Mouse (Mus musculus) adrenal gland (tissue): ENCODE measurements around the gene Plcb2.

Experiments
- intact Hi-C: fragments of 180-260 bp; cut with DNase I; formaldehyde crosslinking; loops from one replicate; pipeline ENCODE4 v1.15.1; 2025

The Plcb2 gene

GRCm38 (mm10) chr2:118723693-118724486 is 4.3 kb downstream of the Plcb2 start:
- intact Hi-C loops = loop anchor here (10.0 kb wide), 1 partner anchor 239 kb away; no protein-coding TSS in a partner anchor

- intact Hi-C loops = no loop called here
Observed at GRCm38 (mm10) chr2:118716677-118717076, 11.6 kb downstream of the Plcb2 start.

- intact Hi-C loops = no loop called here
Observed at GRCm38 (mm10) chr2:118714230-118714629, 14.0 kb downstream of the Plcb2 start.

GRCm38 (mm10) chr2:118713631-118714030 is 14.6 kb downstream of the Plcb2 start:
- intact Hi-C loops = no loop called here

- intact Hi-C loops = no loop called here
Observed at GRCm38 (mm10) chr2:118711038-118711494, 17.2 kb downstream of the Plcb2 start.

GRCm38 (mm10) chr2:118709655-118710221 is 18.5 kb downstream of the Plcb2 start:
- intact Hi-C loops = no loop called here

- intact Hi-C loops = no loop called here
Observed at GRCm38 (mm10) chr2:118708472-118708871, 19.8 kb downstream of the Plcb2 start.

GRCm38 (mm10) chr2:118706436-118706835 is 21.8 kb downstream of the Plcb2 start:
- intact Hi-C loops = no loop called here

- intact Hi-C loops = no loop called here
Observed at GRCm38 (mm10) chr2:118703913-118704730, 24.1 kb downstream of the Plcb2 start, which contains the start of gene Ankrd63. TSS of gene Ankrd63 (minus strand) at chr2:118703963.

- intact Hi-C loops = no loop called here
Observed at GRCm38 (mm10) chr2:118702883-118703761, 25.1 kb downstream of the Plcb2 start.

GRCm38 (mm10) chr2:118701971-118702882 is 26.0 kb downstream of the Plcb2 start:
- intact Hi-C loops = no loop called here

- intact Hi-C loops = no loop called here
Observed at GRCm38 (mm10) chr2:118701161-118701560, 27.1 kb downstream of the Plcb2 start.

- intact Hi-C loops = loop anchor here (1.0 kb wide), 1 partner anchor 30 kb away; no protein-coding TSS in a partner anchor
Observed at GRCm38 (mm10) chr2:118700179-118701062, 27.8 kb downstream of the Plcb2 start.

- intact Hi-C loops = no loop called here
Observed at GRCm38 (mm10) chr2:118697955-118698354, 30.3 kb downstream of the Plcb2 start.

GRCm38 (mm10) chr2:118697311-118697877 is 30.8 kb downstream of the Plcb2 start:
- intact Hi-C loops = no loop called here

GRCm38 (mm10) chr2:118696451-118697308 is 31.6 kb downstream of the Plcb2 start:
- intact Hi-C loops = no loop called here

GRCm38 (mm10) chr2:118695677-118696232 is 32.5 kb downstream of the Plcb2 start:
- intact Hi-C loops = loop anchor here (1.0 kb wide), 1 partner anchor 57 kb away; no protein-coding TSS in a partner anchor
